Mouse (Mus musculus) midbrain, embryonic 16.5 days (tissue): ENCODE measurements at regions not wholly inside any gene's neighbourhood (a gene's known extent, or its start where the extent isn't known, plus 50 kb on each side); places are given as distances from the start of the nearest gene placed in this dataset.
A peak's percentile ranks its signal among the peaks of the same experiment; 100 is the strongest.

Source experiments
- ATAC-seq: fragments of 200-750 bp; cut with Nextera tagmentation; 2 replicates; pipeline ENCODE4 v1.8.0; 2017; ENCODE audit warnings: moderate TSS enrichment
- H3K27ac ChIP-seq: fragments of 300-500 bp; sonication (generic); 2 replicates; pipeline ENCODE4 v1.5.1; 2014; ENCODE audit warnings: mild to moderate bottlenecking, low read length, mixed read lengths
- H3K27me3 ChIP-seq: fragments of 300-500 bp; sonication (generic); 2 replicates; pipeline ENCODE4 v1.6.1; 2014; ENCODE audit warnings: low read depth, low read length, mixed read lengths; ENCODE audit not compliant: control insufficient read depth, insufficient read depth
- H3K36me3 ChIP-seq: fragments of 300-500 bp; sonication (generic); 2 replicates; pipeline ENCODE4 v1.6.1; 2014; ENCODE audit warnings: mild to moderate bottlenecking, low read length, moderate library complexity, mixed read lengths; ENCODE audit not compliant: control insufficient read depth, insufficient read depth
- H3K4me1 ChIP-seq: fragments of 300-500 bp; sonication (generic); 2 replicates; pipeline ENCODE4 v1.6.1; 2014; ENCODE audit warnings: mild to moderate bottlenecking, low read length, mixed read lengths; ENCODE audit not compliant: control insufficient read depth, insufficient read depth
- H3K4me2 ChIP-seq: fragments of 300-500 bp; sonication (generic); 2 replicates; pipeline ENCODE4 v1.6.1; 2014; ENCODE audit warnings: mild to moderate bottlenecking, low read length, mixed read lengths
- H3K4me3 ChIP-seq: fragments of 300-500 bp; sonication (generic); 2 replicates; pipeline ENCODE4 v1.5.1; 2014; ENCODE audit warnings: low read depth, mild to moderate bottlenecking, low read length, moderate library complexity, mixed read lengths
- H3K9ac ChIP-seq: fragments of 300-500 bp; sonication (generic); 2 replicates; pipeline ENCODE4 v1.6.1; 2014; ENCODE audit warnings: low read depth, low read length, mixed read lengths
- H3K9me3 ChIP-seq: fragments of 300-500 bp; sonication (generic); replicated peaks from 2 replicates; pipeline ENCODE4 v1.6.1; 2014; ENCODE audit warnings: mild to moderate bottlenecking, low read length, mixed read lengths; ENCODE audit not compliant: control insufficient read depth, poor library complexity, severe bottlenecking
- WGBS: fragments of 180-500 bp; shearing (Covaris S2); extraction: QIAGEN DNeasy Blood & Tissue Kit; methylation state at CpG from one replicate; pipeline ENCODE4 v1.1.7; 2014; 5-methylcytosine and 5-hydroxymethylcytosine counted together

DNA sequence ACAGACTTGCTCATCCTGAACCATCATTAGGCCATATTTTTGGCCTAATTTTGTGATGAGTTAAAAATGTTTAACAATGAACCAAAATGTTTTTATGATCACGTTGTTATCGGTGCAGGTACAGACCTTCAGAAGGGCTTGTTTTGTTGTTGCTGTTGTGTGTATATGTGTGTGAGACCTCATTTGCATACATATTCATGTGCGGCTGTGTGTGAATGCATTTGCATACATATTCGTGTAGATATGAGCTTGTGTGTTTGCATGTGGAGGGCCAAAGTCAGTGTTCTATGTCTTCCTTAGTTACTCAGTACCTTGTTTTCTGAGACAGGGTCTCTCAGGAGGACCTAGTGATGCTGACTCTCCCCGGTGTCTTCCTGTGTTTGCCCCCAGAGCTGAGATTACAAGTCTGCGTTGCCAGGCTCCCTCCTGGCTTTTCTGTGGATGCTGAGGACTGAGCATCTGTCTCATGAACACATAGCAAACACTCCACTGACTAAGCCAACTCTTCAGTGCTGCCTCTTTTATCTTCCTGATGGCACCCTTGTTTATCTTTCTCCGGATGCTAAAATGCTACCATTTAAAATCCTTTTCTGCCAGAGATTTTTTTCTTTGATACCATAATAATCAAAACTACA lies 726.5 kb upstream of the Pfkp start:
- Histone ChIP-seq H3K4me2 (no peak overlapping the region), H3K27me3 (no peaks in the 10 kb centered on the region), H3K4me3 (no peak overlapping the region), H3K9me3 (0 out of 2 replicates have a peak, but pooled peaks cover 3% of the 10 kb centered on the region), H3K9ac (no peak overlapping the region), H3K36me3 (no peaks in the 10 kb centered on the region), H3K27ac (no peak overlapping the region; the same call in 1 of the 2 replicates), H3K4me1 (peaks cover 4% of the 10 kb centered on the region; the same call in 1 of the 2 replicates)
- 55% methylated on average over 7 of the region's 7 CpGs for WGBS
- ATAC-seq: 0 out of 2 replicates have a peak, but pooled peaks have one; percentile 28

DNA sequence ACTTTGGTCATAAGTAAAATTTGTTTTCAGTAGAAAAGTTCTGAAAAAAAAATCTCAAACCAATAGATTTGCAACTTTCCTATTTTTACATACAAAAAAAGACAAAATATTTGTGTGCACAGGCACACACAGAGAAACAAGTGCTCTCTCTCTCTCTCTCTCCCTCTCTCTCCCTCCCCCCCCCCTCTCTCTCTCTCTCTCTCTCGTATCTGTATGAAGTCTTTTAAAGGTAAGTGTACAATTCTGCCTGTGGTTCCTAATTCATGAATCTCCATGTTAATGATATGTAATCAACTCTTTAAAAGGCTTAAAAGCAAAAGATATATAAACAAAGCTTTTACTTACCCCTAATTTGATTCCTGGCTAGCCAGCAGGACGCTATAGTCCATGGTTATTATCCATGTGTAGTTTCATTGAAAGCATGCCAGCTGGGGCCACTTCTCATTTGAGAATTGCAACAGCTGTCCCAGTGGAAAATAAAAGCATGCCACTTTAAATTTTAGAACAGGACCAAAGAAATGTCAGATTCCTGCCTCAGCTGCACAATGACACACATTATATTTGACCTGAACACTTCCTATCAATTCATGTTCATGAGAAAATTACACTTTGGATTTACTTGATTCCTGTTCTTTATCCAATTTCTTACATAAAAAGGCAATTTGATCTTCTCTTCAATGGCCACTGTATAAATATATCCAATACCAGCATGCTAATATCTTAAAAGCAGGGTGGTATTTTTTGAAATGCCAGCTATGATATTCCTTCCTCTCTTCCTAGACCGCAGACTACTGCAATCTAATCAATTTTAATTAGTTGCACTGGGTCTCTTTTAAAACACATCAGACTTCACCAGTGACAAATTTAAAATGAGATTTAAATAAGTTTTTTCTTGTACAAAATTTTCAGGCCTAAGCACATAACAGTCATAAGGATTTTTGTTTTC lies 766.0 kb upstream of the Pfkp start:
- no peak for ATAC-seq
- Histone ChIP-seq H3K4me1 (no peaks in the 10 kb centered on the region; the same call in 1 of the 2 replicates), H3K4me2 (no peak overlapping the region), H3K9me3 (no peaks in the 10 kb centered on the region), H3K4me3 (no peak overlapping the region), H3K9ac (no peak overlapping the region), H3K27ac (no peak overlapping the region), H3K36me3 (no peaks in the 10 kb centered on the region), H3K27me3 (no peaks in the 10 kb centered on the region)
- 21% methylated on average over 3 of the region's 3 CpGs for WGBS

GRCm38 (mm10) chr13:7427750-7428149 lies 774.9 kb upstream of the Adarb2 start:
- no peak overlapping the region for H3K4me2 ChIP-seq
- H3K4me3 ChIP-seq: no peak overlapping the region
- H3K9me3 ChIP-seq: no peaks in the 10 kb centered on the region
- H3K27me3 ChIP-seq: no peaks in the 10 kb centered on the region
- H3K27ac ChIP-seq: no peak overlapping the region
- H3K36me3 ChIP-seq: no peaks in the 10 kb centered on the region
- ATAC-seq: no peak
- H3K9ac ChIP-seq: no peak overlapping the region
- H3K4me1 ChIP-seq: no peaks in the 10 kb centered on the region

- H3K9ac ChIP-seq: no peak overlapping the region
- no peak overlapping the region for H3K27ac ChIP-seq
- no peaks in the 10 kb centered on the region for H3K36me3 ChIP-seq
- ATAC-seq: no peak
- no peak overlapping the region for H3K4me3 ChIP-seq
- no peak overlapping the region for H3K4me2 ChIP-seq
- 67% methylated on average over 3 of the region's 3 CpGs for WGBS
- H3K4me1 ChIP-seq: no peaks in the 10 kb centered on the region
- H3K27me3 ChIP-seq: no peaks in the 10 kb centered on the region
- H3K9me3 ChIP-seq: no peaks in the 10 kb centered on the region
Observed at GRCm38 (mm10) chr13:7429271-7429670, 773.4 kb upstream of the Adarb2 start.

DNA sequence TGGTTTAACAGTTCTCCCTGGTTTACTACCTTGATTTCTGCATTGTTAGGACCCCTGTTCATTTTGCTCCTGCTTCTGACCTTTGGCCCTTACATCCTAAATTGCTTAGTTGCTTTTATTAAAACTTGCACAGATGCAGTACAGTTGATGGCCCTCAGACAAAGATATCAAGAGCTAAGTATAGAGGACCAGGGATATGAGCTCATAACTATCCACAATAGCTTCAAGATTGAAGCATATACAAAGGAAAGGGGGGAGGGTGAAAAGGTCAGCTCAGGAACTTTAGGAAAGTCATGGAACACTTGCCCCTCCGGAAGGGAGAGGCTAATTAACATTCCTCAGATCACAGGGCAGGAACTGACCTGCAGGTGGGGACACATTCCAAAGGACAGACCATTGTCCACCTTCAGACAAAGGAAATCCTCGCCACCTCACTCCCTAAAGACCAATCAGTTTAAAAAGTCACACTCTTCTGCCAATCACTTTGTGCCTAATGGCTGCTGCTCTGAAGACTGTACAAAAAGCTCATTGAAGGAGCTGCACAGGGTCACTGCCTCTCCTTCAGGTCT lies 751.1 kb upstream of the Adarb2 start:
- H3K27ac ChIP-seq: no peak overlapping the region
- no peak overlapping the region for H3K4me2 ChIP-seq
- 24% methylated on average over 2 of the region's 2 CpGs for WGBS
- H3K27me3 ChIP-seq: no peaks in the 10 kb centered on the region
- no peak for ATAC-seq
- H3K9me3 ChIP-seq: no peaks in the 10 kb centered on the region
- H3K4me1 ChIP-seq: no peaks in the 10 kb centered on the region
- no peak overlapping the region for H3K4me3 ChIP-seq
- no peak overlapping the region for H3K9ac ChIP-seq
- no peaks in the 10 kb centered on the region for H3K36me3 ChIP-seq

DNA sequence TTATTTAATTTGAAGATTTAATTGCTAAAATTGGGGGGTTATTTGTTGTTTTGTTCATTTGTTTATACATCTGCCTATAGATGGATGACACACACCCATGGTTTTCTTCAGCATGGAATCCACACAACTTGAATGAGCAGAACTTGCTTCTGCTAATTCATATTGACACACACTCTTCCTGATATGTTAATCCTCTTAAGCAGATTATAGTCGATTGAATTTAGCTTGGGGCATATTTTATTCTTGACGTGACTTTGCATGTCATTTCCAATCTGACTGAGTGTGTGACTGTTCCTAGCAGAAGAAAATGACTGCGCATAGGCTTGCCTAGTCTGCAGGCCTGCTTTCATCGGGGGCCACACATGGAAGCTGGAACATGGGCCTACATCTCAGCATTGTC lies 727.0 kb upstream of the Adarb2 start:
- no peak overlapping the region for H3K27ac ChIP-seq
- ATAC-seq: peak; percentile 51; the same call in 1 of the 2 replicates
- WGBS: 38% methylated on average over 4 of the region's 4 CpGs

GRCm38 (mm10) chr13:7518090-7518489 lies 684.6 kb upstream of the Adarb2 start:
- Histone ChIP-seq H3K4me2 (no peak overlapping the region), H3K27me3 (no peaks in the 10 kb centered on the region), H3K9ac (no peak overlapping the region), H3K4me1 (no peaks in the 10 kb centered on the region), H3K27ac (no peak overlapping the region), H3K9me3 (no peaks in the 10 kb centered on the region), H3K4me3 (no peak overlapping the region), H3K36me3 (no peaks in the 10 kb centered on the region)
- no peak for ATAC-seq

More for the DNA sequence above, 727.0 kb upstream of the Adarb2 start:
- no peak overlapping the region for H3K9ac ChIP-seq
- no peak overlapping the region for H3K4me2 ChIP-seq
- H3K27me3 ChIP-seq: no peaks in the 10 kb centered on the region
- no peaks in the 10 kb centered on the region for H3K9me3 ChIP-seq
- H3K4me1 ChIP-seq: no peaks in the 10 kb centered on the region
- no peak overlapping the region for H3K4me3 ChIP-seq
- no peaks in the 10 kb centered on the region for H3K36me3 ChIP-seq

- no peak for ATAC-seq
- WGBS: 58% methylated on average over 1 of the region's 1 CpGs
Observed at GRCm38 (mm10) chr13:7524436-7524835, 678.2 kb upstream of the Adarb2 start.

GRCm38 (mm10) chr13:7538856-7539255 lies 663.8 kb upstream of the Adarb2 start:
- Histone ChIP-seq H3K36me3 (no peaks in the 10 kb centered on the region), H3K27me3 (no peaks in the 10 kb centered on the region), H3K4me2 (no peak overlapping the region), H3K4me1 (no peaks in the 10 kb centered on the region), H3K9ac (no peak overlapping the region), H3K4me3 (no peak overlapping the region), H3K9me3 (no peaks in the 10 kb centered on the region), H3K27ac (no peak overlapping the region)
- ATAC-seq: no peak
- WGBS: 89% methylated on average over 4 of the region's 4 CpGs

More at GRCm38 (mm10) chr13:7524436-7524835, 678.2 kb upstream of the Adarb2 start:
- no peak overlapping the region for H3K4me3 ChIP-seq
- H3K9me3 ChIP-seq: 0 out of 2 replicates have a peak, but pooled peaks cover 3% of the 10 kb centered on the region
- H3K4me2 ChIP-seq: no peak overlapping the region
- H3K36me3 ChIP-seq: no peaks in the 10 kb centered on the region
- no peaks in the 10 kb centered on the region for H3K4me1 ChIP-seq
- H3K27me3 ChIP-seq: no peaks in the 10 kb centered on the region
- no peak overlapping the region for H3K27ac ChIP-seq
- no peak overlapping the region for H3K9ac ChIP-seq
